Mouse (Mus musculus) mesoderm, embryonic 11.5 days (tissue): ENCODE data around the gene Acbd6.

Experiments used
- DNase-seq: peaks from one replicate; pipeline ENCODE4 v3.0.0-alpha.2; 2012; ENCODE audit warnings: low read depth, low spot score

Acbd6 gene

DNA sequence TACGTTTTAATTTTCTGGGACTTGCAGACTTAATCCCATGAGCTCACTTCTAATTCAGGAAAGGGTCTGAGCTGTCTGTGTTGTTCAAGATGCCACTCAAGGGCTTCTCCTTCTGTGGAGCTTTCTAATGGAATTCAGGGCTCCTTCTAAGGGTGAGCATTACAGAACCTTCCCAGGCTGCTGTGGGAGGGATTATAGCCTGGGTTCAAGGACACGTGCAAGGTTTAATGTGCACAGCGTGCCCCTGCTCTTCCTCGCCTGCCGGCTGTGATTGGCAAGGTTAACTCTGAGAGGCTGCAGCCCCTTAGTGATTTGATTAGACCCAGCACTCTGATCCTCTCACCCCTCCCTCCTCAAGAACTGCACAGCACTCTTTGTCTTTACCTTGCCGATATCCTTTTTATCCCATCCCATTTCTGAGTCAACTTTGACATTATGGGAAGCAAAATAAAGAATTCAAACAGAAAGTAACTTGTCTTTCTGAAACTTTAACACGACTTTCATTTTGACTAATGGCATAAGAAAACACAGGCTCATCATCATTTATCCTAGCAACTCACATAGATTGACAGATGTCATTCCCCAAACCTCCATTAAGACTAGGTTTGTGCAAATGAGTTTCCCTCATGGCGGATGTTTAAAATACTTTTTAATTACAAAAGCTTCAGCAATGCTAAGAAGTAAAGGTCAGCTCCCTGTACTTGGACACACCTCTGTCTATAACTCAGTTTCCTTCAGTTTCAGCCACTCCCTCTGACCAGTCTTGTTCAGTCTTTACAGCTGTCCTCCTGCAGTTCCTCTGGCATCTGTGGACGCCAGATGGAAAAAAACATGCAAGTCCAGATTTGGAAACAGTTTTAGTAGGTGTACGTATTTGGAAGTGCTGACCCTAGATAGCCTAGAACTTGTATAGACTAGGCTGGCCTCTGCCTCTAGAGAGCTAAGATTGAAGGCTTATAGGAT lies 88.7 kb downstream of the Acbd6 start:
- DNase-seq = no peak

DNA sequence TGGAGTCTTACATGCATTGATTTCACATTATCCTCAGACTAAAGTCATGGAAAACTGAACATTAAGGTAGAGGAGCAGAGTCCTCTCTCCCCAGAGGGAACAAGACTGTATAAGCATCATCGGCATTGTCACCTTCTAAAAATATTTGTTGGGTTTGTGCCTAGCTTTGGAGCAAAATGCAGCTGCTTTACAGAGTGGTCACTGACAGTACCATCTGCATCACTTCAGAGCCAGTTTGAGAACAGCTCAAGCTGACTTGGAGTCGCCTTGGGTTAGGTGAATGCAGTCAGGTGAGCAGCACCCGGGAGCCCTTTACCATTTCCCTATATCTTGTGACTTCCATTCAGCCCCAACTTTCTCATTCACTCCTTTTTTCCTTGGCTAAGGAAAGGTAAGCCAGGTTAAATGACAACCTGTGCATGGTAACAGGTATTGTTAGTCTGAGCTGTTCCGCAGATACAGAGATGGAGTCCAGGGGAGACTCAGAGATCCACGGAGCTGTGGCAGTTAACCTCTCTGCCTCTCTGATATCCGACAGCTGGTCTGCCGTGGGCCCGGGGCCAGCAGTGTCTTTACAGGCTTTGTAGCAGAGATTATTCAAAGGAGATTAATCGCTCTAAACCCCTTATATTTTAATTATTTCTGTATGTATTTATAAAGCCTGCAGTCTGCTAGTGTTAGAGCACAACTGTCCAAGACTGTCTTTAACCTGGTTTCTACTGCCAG lies 92.4 kb downstream of the Acbd6 start:
- no peak for DNase-seq

DNA sequence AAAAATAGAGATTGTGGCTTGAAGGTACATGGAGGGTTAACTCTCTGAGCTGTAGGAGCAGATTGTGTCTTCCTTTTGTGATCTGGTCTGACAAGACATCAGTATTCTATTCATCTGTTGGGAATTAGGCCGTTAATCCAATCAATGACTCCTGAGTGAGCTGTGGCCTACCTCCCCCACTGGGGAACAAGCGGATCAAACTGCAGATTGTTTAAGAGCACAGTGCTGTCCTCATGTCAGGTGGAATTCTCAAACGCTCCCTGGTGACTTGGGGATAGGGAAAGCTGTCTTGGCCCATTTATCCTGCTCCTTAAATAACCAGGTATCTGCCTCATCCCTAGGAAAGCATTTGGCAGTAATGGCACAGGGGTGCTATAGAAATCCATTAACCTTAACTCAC lies 97.0 kb downstream of the Acbd6 start:
- DNase-seq = no peak

GRCm38 (mm10) chr1:155656321-155656720 lies 98.4 kb downstream of the Acbd6 start:
- no peak for DNase-seq

- no peak for DNase-seq
Observed at GRCm38 (mm10) chr1:155663994-155664393, 106.1 kb downstream of the Acbd6 start.

- DNase-seq = no peak
Observed at GRCm38 (mm10) chr1:155675570-155675969, 117.7 kb downstream of the Acbd6 start.

DNA sequence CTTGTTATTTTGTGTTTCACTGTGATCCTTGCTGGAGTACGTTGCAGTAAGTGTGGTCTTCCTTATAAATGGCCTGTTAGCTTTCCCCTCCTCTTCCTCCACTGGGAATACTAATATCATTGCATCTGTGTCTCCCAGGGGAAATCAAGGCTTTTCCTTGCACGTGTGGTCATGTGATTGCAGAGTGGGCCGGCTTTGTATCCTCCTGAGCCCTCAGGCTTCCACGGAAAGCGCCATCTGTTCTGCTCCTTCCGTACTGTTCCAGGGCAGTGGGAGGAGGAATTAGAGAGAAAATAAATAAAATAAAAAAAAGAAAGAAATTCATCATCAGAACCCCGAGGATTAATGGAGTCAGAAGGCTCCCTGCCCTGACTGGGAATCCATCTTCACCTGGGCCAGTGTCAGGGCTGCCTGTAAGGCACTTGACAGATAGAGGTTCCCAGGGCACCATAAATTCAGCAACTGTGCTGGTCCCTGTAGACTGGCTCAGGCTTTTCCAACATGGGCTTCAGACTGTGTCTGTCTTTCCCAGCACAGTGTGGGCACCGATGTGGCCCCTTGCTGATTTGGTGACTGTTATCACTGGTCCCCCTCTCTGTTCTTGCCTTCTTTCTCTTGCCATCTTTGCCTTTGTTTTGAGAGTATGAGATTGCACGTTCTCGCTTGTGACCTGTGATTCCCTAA lies 123.3 kb downstream of the Acbd6 start:
- peak; percentile 65 for DNase-seq

DNA sequence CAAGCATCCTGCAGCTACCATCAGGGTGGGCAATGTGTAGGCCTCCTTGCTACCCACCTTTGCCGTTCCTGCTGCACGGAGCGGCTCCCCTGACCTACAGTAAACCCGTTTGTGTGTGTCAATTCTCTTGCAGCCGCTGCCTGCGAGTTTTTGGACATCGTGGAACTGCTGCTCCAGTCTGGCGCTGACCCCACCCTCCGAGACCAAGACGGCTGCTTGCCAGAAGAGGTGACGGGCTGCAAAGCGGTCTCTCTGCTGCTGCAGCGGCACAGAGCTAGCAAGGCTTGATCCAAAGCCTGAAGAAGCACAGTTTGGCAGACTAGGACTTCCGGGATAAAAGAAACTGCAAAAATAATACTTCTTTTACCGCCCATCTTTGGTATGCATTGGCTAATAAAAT lies 128.9 kb downstream of the Acbd6 start:
- DNase-seq = no peak

GRCm38 (mm10) chr1:155689141-155689540 lies 131.2 kb downstream of the Acbd6 start:
- DNase-seq = no peak

GRCm38 (mm10) chr1:155689558-155689957 lies 131.6 kb downstream of the Acbd6 start:
- DNase-seq = no peak

- DNase-seq = no peak
Observed at GRCm38 (mm10) chr1:155692230-155692629, 134.3 kb downstream of the Acbd6 start.

DNA sequence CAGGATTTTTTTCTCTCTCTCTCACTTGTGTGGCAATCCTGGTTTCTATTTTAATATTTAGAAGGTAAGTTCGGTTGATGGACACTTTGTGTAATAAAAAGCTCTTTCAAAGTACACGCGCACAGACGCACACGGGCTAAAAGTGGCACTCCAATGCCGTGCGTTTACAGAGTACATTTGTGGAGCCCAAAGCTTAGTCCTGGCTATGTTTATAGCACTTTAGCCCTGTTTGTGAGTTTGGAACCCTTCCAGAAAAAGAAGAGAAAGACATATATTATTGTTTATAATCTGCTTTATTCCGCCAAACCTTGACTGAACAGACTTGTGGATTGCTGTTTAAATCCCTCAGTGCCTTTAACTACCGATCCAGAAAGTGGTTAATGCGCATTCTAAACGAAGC lies 135.1 kb downstream of the Acbd6 start:
- DNase-seq = no peak

DNA sequence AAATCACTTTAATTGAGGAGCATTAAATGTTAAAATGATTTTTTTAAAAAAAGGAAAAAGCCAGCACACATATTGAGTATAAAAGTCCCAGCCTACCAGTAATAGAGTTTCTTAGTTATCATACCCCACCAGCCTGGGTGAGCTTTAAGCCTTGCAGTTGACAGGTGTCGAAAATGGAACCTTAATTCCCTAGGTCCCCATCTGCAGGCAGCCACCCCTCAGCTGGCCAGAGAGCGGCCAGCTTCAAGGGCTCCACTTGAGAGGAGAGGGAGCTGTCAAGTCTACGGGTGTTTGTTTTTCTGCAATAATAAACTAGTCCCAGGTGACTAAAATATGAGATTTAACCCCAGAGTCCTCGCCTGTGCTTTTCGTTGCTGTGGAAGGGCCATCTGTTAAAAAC lies 135.5 kb downstream of the Acbd6 start:
- DNase-seq = peak; percentile 38

DNA sequence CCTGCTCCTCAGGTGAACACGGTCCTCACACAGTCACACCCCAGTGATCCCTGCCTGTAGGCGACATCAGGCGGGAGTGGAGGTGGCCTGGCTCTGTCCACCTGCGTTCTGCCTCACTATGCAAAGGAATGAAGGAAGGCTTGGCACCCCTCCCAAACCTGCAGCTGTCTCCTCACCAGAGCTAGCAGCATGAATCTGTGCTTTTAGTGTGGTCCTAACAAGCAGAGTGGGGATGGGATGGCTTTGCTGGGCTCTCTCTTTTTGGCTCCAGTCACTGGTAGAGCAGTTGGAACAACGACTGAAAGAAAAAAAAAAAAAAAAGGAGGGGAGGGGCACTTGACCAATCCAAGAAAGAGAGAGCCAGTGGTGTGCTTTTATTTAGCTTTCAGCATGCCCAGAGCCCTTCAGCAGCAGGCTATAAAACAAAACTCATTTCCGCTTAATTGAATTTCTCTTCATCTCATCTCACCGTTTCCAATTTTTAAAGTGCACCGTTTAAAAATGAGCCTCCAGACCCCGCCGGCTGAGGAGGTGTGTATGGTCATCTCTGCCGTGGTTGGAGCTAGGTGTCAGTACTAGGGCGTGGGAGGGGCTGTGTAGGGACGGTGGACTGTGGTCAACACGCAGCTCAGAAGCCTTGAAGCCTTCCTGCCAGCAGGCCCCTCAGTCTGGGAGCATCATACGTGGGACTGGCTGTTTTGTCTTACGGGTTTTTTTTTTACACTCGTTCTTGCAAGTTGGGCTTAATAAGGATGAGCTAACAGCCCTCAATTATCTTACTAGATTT lies 140.6 kb downstream of the Acbd6 start:
- no peak for DNase-seq

DNA sequence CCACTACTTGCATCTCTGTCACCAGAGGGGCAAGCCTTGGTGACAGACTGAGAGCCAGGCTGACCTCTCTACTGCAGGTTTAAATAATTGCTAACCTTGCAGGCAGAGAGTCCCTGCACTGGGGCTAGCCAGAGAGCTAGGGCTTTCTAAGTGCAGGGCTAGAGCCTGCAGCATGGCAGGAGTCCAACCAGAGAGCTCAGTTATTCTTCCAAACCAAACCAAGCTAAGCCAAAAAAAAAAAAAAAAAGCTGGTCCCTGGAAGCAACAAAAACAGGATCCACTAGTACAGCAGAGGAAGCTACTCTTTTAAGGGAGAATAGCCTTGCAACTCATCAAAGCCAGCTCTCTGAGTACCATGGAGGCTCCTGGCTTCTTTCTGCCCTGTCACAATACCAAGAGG lies 143.0 kb downstream of the Acbd6 start:
- no peak for DNase-seq

- no peak for DNase-seq
Observed at GRCm38 (mm10) chr1:155703191-155703680, 145.3 kb downstream of the Acbd6 start.

DNA sequence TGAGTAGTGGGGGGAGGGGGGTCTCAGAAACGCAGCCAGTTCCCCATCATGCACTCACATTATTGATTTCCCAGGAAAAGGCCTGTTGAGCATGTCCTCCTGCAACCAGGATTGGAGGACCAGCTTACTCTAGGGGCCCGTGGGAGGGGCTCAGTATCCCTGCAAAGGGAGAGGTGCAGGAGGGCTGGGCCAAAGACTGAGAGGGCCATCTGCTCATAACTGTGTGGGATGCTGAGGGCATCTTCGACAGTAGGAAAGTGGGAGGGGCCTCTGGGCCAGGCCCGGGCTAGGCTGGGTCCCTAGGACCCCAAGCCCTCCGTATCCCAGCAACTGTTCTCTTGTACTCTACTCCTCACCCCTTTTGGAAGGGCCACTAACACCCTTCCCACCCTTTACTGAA lies 146.3 kb downstream of the Acbd6 start:
- DNase-seq = peak; percentile 24

DNA sequence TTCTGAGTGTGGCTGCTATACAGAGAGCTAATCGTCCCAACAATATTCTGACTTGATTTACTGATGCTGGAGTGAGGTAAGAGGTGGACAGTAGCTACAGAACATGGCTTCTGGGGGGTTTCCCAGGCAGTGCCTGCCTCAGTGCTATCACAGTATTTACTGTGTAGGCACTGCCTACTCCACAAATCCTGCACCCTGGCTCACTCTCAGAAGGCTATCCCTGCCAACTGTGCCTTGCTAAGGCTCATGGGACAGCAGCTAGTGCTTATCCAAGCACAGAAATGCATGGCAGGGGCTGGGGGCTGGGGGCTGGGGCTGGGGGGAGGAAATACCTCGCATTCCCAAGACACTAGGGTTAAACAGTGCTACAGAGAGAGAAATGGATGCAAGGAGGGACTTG lies 155.4 kb downstream of the Acbd6 start:
- DNase-seq = no peak

GRCm38 (mm10) chr1:155715366-155715765 lies 157.4 kb downstream of the Acbd6 start:
- DNase-seq = no peak

DNA sequence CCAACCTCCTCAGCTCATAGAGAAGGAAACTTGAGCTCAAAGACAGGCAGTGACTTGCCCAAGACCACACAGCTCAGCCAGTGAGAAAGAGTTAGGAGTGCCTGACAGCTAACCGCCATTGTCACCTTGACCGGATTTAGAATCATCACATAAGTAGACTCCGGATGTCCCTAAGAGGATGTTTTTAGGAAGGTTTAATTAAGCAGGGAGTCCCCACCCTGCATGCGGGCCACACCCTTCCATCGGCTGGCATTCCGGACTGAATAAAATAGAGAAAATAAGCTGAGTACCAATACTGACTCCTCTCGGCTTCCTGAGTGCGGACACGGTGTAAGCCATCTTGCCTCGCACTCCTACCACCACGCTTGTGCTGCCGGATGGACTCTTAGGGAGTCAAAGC lies 159.4 kb downstream of the Acbd6 start:
- no peak for DNase-seq

GRCm38 (mm10) chr1:155718851-155719250 lies 160.9 kb downstream of the Acbd6 start:
- DNase-seq = no peak
